Mouse (Mus musculus) inflammation-experienced regulatory T-cells, adult 6 months (primary cell): ENCODE results near the gene Gas7. TPM values are rescaled to one million over a fixed set of nuclear protein-coding genes. Genes with fewer than 3 reads are reported as not detected.

ENCODE experiments used
- ATAC-seq: one replicate; pipeline ENCODE4 v1.8.0; 2017
- polyA plus RNA-seq, 3 experiments: library from polyadenylated mRNA; unstranded; fragments of 100-300 nt; shearing (Covaris generic); gene quantifications; one replicate each; pipeline ENCODE4 v1.2.1; 2017

Gene Gas7
- 10 to 100 TPM in 1 of 3 experiments, under 1 TPM in 1, not detected in 1; 0.09 to 12.6 TPM for polyA plus RNA-seq

GRCm38 (mm10) chr11:67454874-67455526 lies at the start of gene Gas7:
TSS of gene Gas7 (plus strand) at chr11:67455437.
- ATAC-seq: no peak

- ATAC-seq: no peak
Observed at GRCm38 (mm10) chr11:67414346-67414940, 40.8 kb upstream of the Gas7 start.

GRCm38 (mm10) chr11:67423575-67423974 lies 31.7 kb upstream of the Gas7 start:
- ATAC-seq: no peak

- no peak for ATAC-seq
Observed at GRCm38 (mm10) chr11:67428196-67428595, 27.0 kb upstream of the Gas7 start.

GRCm38 (mm10) chr11:67429836-67430235 lies 25.4 kb upstream of the Gas7 start:
- ATAC-seq: no peak

- no peak for ATAC-seq
Observed at GRCm38 (mm10) chr11:67431116-67431645, 24.1 kb upstream of the Gas7 start.

- ATAC-seq: no peak
Observed at GRCm38 (mm10) chr11:67431864-67432263, 23.4 kb upstream of the Gas7 start.

GRCm38 (mm10) chr11:67433763-67434162 lies 21.5 kb upstream of the Gas7 start:
- no peak for ATAC-seq

- ATAC-seq: no peak
Observed at GRCm38 (mm10) chr11:67438746-67439145, 16.5 kb upstream of the Gas7 start.

- ATAC-seq: no peak
Observed at GRCm38 (mm10) chr11:67445058-67445825, 10.0 kb upstream of the Gas7 start.

- ATAC-seq: no peak
Observed at GRCm38 (mm10) chr11:67451525-67451924, 3.7 kb upstream of the Gas7 start.

- ATAC-seq: no peak
Observed at GRCm38 (mm10) chr11:67455527-67455981, 317 bp downstream of the Gas7 start.

- ATAC-seq: no peak
Observed at GRCm38 (mm10) chr11:67456029-67456428, 792 bp downstream of the Gas7 start.

- no peak for ATAC-seq
Observed at GRCm38 (mm10) chr11:67458171-67458570, 2.9 kb downstream of the Gas7 start.

- no peak for ATAC-seq
Observed at GRCm38 (mm10) chr11:67467132-67467531, 11.9 kb downstream of the Gas7 start.

GRCm38 (mm10) chr11:67468846-67469245 lies 13.6 kb downstream of the Gas7 start:
- no peak for ATAC-seq

- ATAC-seq: no peak
Observed at GRCm38 (mm10) chr11:67474590-67474989, 19.4 kb downstream of the Gas7 start.

GRCm38 (mm10) chr11:67479534-67479933 lies 24.3 kb downstream of the Gas7 start:
- no peak for ATAC-seq

- no peak for ATAC-seq
Observed at GRCm38 (mm10) chr11:67480204-67480956, 25.1 kb downstream of the Gas7 start.

- ATAC-seq: no peak
Observed at GRCm38 (mm10) chr11:67481691-67482090, 26.5 kb downstream of the Gas7 start.

- no peak for ATAC-seq
Observed at GRCm38 (mm10) chr11:67482217-67482760, 27.1 kb downstream of the Gas7 start.

GRCm38 (mm10) chr11:67488156-67488555 lies 32.9 kb downstream of the Gas7 start:
- no peak for ATAC-seq
